Mouse (Mus musculus) midbrain, embryonic 12.5 days (tissue): ENCODE results near the gene Olfr1436. TPM values are rescaled to one million over a fixed set of nuclear protein-coding genes. Genes with fewer than 3 reads are reported as not detected.
"Not testable (repeated sequence)": the region's sequence is repeated elsewhere in the genome, so short reads cannot be mapped to it uniquely, and the experiment has no call there.

Experiments
- ATAC-seq: fragments of 200-750 bp; cut with Nextera tagmentation; 2 replicates; pipeline ENCODE4 v1.8.0; 2017; ENCODE audit warnings: low read depth, moderate TSS enrichment, moderate library complexity; ENCODE audit not compliant: low FRiP score
- H3K27ac ChIP-seq: fragments of 300-500 bp; sonication (generic); replicated peaks from 2 replicates; pipeline ENCODE4 v1.5.1; 2016; ENCODE audit warnings: mild to moderate bottlenecking
- H3K27me3 ChIP-seq: fragments of 300-500 bp; sonication (generic); 2 replicates; pipeline ENCODE4 v1.6.1; 2016; ENCODE audit warnings: mild to moderate bottlenecking
- H3K36me3 ChIP-seq: fragments of 300-500 bp; sonication (generic); 2 replicates; pipeline ENCODE4 v1.6.1; 2016
- H3K4me1 ChIP-seq: fragments of 300-500 bp; sonication (generic); 2 replicates; pipeline ENCODE4 v1.6.1; 2016
- H3K4me2 ChIP-seq: fragments of 300-500 bp; sonication (generic); replicated peaks from 2 replicates; pipeline ENCODE4 v1.6.1; 2016; ENCODE audit warnings: mild to moderate bottlenecking, moderate library complexity
- H3K4me3 ChIP-seq: fragments of 300-500 bp; sonication (generic); 2 replicates; pipeline ENCODE4 v1.5.1; 2016; ENCODE audit warnings: mild to moderate bottlenecking
- H3K9ac ChIP-seq: fragments of 300-500 bp; sonication (generic); replicated peaks from 2 replicates; pipeline ENCODE4 v1.6.1; 2016; ENCODE audit warnings: mild to moderate bottlenecking, moderate library complexity
- H3K9me3 ChIP-seq: fragments of 300-500 bp; sonication (generic); 2 replicates; pipeline ENCODE4 v1.6.1; 2016; ENCODE audit warnings: mild to moderate bottlenecking
- WGBS: fragments of 180-500 bp; shearing (Covaris S2); methylation state at CpG from one replicate; pipeline ENCODE4 v1.1.7; 2016; 5-methylcytosine and 5-hydroxymethylcytosine counted together
- polyA plus RNA-seq: library from polyadenylated mRNA; unstranded; fragments of >200 nt; fragmentation: Nextera tagmentation; extraction: Ambion mirVana; gene quantifications from 2 replicates; pipeline ENCODE4 v1.2.1, GENCODE M21; 2016

Gene Olfr1436
- not detected in 2 replicates for polyA plus RNA-seq

- not testable (repeated sequence) for H3K4me3 ChIP-seq, H3K27ac ChIP-seq, H3K36me3 ChIP-seq, ATAC-seq, H3K9ac ChIP-seq, H3K27me3 ChIP-seq, H3K4me1 ChIP-seq, H3K9me3 ChIP-seq, H3K4me2 ChIP-seq
- 82% methylated on average over 1 of the region's 1 CpGs for WGBS
Measured at GRCm38 (mm10) chr19:12299030-12299429, at the start of gene Olfr1436. Gene Olfr1436, minus strand, starts transcription at chr19:12299130.

- no peak within 1 kb of the TSS for H3K27ac ChIP-seq
- ATAC-seq: no peak
- 92% methylated on average over 3 of the region's 3 CpGs for WGBS
- H3K27me3 ChIP-seq: no peaks in the 10 kb centered on the region
- no peaks in the 10 kb centered on the region for H3K36me3 ChIP-seq
- no peaks in the 10 kb centered on the region for H3K9me3 ChIP-seq
- H3K4me2 ChIP-seq: no peak within 1 kb of the TSS
- no peak within 1 kb of the TSS for H3K4me3 ChIP-seq
- H3K4me1 ChIP-seq: no peaks in the 10 kb centered on the region
- no peak within 1 kb of the TSS for H3K9ac ChIP-seq
Measured at GRCm38 (mm10) chr19:12335810-12336209, 36.9 kb upstream of the Olfr1436 start, which contains the start of gene Olfr1438-ps1. Gene Olfr1438-ps1, minus strand, starts transcription at chr19:12335910.

- no peak within 1 kb of the TSS for H3K27ac ChIP-seq
- H3K9ac ChIP-seq: no peak within 1 kb of the TSS
- no peaks in the 10 kb centered on the region for H3K36me3 ChIP-seq
- no peaks in the 10 kb centered on the region for H3K9me3 ChIP-seq
- H3K4me2 ChIP-seq: no peak within 1 kb of the TSS
- no peak for ATAC-seq
- no peaks in the 10 kb centered on the region for H3K27me3 ChIP-seq
- WGBS: 85% methylated on average over 2 of the region's 2 CpGs
- H3K4me3 ChIP-seq: no peak within 1 kb of the TSS
- H3K4me1 ChIP-seq: no peaks in the 10 kb centered on the region
Measured at GRCm38 (mm10) chr19:12325001-12325400, 26.1 kb upstream of the Olfr1436 start, which contains the start of gene Olfr1437. Gene Olfr1437, minus strand, starts transcription at chr19:12325101.

GRCm38 (mm10) chr19:12292979-12293378, 6.0 kb downstream of the Olfr1436 start:
- no peak overlapping the region for H3K27ac ChIP-seq
- H3K27me3 ChIP-seq: no peaks in the 10 kb centered on the region
- no peak for ATAC-seq
- no peaks in the 10 kb centered on the region for H3K9me3 ChIP-seq
- no peak overlapping the region for H3K9ac ChIP-seq
- H3K4me2 ChIP-seq: no peak overlapping the region
- no peaks in the 10 kb centered on the region for H3K4me1 ChIP-seq
- H3K36me3 ChIP-seq: no peaks in the 10 kb centered on the region
- H3K4me3 ChIP-seq: no peak overlapping the region

- Histone ChIP-seq H3K36me3 (no peaks in the 10 kb centered on the region), H3K4me1 (no peaks in the 10 kb centered on the region), H3K9ac (no peak within 1 kb of the TSS), H3K9me3 (no peaks in the 10 kb centered on the region), H3K4me3 (no peak within 1 kb of the TSS), H3K27ac (no peak within 1 kb of the TSS), H3K27me3 (no peaks in the 10 kb centered on the region), H3K4me2 (no peak within 1 kb of the TSS)
- no peak for ATAC-seq
- WGBS: 76% methylated on average over 2 of the region's 2 CpGs
Measured at GRCm38 (mm10) chr19:12279554-12279953, 19.4 kb downstream of the Olfr1436 start, which contains the start of gene Olfr1434. Gene Olfr1434, plus strand, starts transcription at chr19:12279854.

- Histone ChIP-seq H3K4me2 (no peak within 1 kb of the TSS), H3K4me1 (no peaks in the 10 kb centered on the region), H3K36me3 (no peaks in the 10 kb centered on the region), H3K4me3 (no peak within 1 kb of the TSS), H3K27ac (no peak within 1 kb of the TSS), H3K9ac (no peak within 1 kb of the TSS), H3K27me3 (no peaks in the 10 kb centered on the region), H3K9me3 (no peaks in the 10 kb centered on the region)
- 59% methylated on average over 1 of the region's 1 CpGs for WGBS
- no peak for ATAC-seq
Measured at GRCm38 (mm10) chr19:12260732-12261131, 38.2 kb downstream of the Olfr1436 start, which contains the start of gene Olfr235. Gene Olfr235, plus strand, starts transcription at chr19:12261032.

Other genes with a start within 250 kb of the Olfr1436 start
- gene Olfr1424, start 236.4 kb downstream of the Olfr1436 start, polyA plus RNA-seq: not detected in 2 replicates
- not detected in 2 replicates for gene Olfr1425, start 221.4 kb downstream of the Olfr1436 start, polyA plus RNA-seq
- gene Olfr1426, start 207.1 kb downstream of the Olfr1436 start, polyA plus RNA-seq: not detected in 2 replicates
- gene Olfr1427, start 195.8 kb downstream of the Olfr1436 start, polyA plus RNA-seq: not detected in 2 replicates
- gene Olfr1428, start 183.2 kb downstream of the Olfr1436 start, polyA plus RNA-seq: not detected in 2 replicates
- not detected in 2 replicates for gene Olfr76, start 175.9 kb downstream of the Olfr1436 start, polyA plus RNA-seq
- gene Olfr1555-ps1, start 129.0 kb downstream of the Olfr1436 start, polyA plus RNA-seq: not detected in 2 replicates
- gene Olfr1431, start 98.5 kb downstream of the Olfr1436 start, polyA plus RNA-seq: not detected in 2 replicates
- not detected in 2 replicates for gene Olfr1432, start 66.5 kb downstream of the Olfr1436 start, polyA plus RNA-seq
- not detected in 2 replicates for gene Olfr262, start 57.5 kb downstream of the Olfr1436 start, polyA plus RNA-seq
- not detected in 2 replicates for gene Olfr235, start 38.1 kb downstream of the Olfr1436 start, polyA plus RNA-seq
- gene Olfr1434, start 19.3 kb downstream of the Olfr1436 start, polyA plus RNA-seq: not detected in 2 replicates
- gene Olfr1437, start 26.0 kb upstream of the Olfr1436 start, polyA plus RNA-seq: not detected in 2 replicates
- gene Olfr1438-ps1, start 36.8 kb upstream of the Olfr1436 start, polyA plus RNA-seq: not detected in 2 replicates
- not detected in 2 replicates for gene Olfr1440, start 88.1 kb upstream of the Olfr1436 start, polyA plus RNA-seq
- not detected in 2 replicates for gene Olfr1441, start 118.3 kb upstream of the Olfr1436 start, polyA plus RNA-seq
- not detected in 2 replicates for gene Pfpl, start 128.8 kb upstream of the Olfr1436 start, polyA plus RNA-seq
- gene Mpeg1, start 161.6 kb upstream of the Olfr1436 start, polyA plus RNA-seq: 0.43 and 0.48 TPM in 2 replicates
- gene Dtx4, start 202.3 kb upstream of the Olfr1436 start, polyA plus RNA-seq: 63.5 and 67.3 TPM in 2 replicates
- 15.4 and 16.7 TPM in 2 replicates for gene Fam111a, start 246.6 kb upstream of the Olfr1436 start, polyA plus RNA-seq